Mouse (Mus musculus): ENCODE measurements around the gene B4galt5. TPM values are rescaled to one million over a fixed set of nuclear protein-coding genes. Genes with fewer than 3 reads are reported as not detected.

Gene B4galt5
- total and polyA plus RNA-seq, 3 experiments: 12.5 to 17.6 (median 13.5) TPM

DNA sequence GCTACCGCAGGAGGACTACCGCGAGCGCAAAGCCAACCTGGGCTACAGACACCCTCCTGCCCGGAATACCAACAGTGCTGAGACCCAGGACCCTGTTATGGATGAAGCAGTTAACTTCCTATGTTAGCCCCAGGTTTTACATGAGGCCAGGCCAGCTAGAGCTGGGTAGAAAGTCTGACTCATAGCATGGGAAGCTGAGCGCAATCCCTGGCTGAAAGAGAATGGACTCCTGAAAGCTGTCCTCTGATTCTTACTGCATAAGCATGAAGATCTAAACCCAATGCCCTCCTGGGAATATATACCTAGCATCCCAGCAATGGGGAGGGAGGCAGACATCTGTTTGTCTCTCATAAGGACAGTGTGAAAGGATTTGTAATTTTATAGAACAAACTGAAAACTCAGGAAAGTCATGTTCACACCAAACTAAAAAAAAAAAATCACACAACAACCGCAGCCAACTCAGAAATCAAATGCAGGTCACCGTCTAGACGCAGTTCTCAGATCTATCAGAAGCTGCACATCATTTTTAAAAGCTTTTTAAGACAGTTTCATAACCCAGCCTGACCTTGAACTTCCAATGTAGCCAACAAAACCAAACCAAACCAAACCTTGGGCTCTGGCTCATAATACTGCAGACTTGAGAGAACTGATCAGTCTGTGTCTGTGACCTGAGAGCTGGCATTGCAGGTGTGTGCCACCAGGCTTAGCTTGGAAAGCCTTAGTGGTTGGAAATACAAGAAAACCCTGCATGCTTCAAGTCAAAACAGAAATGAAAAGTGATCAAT lies 19.3 kb downstream of the B4galt5 start:
- Histone ChIP-seq H3K79me2 (replicated peaks; ENCODE audit: control insufficient read depth, extremely low read depth, insufficient read depth, poor library complexity, severe bottlenecking) (peaks cover 27% of the 10 kb centered on the region), H3K27ac (ENCODE audit: insufficient read depth, low read depth) (no peak overlapping the region), H3K27me3 (replicated peaks) (no peaks in the 10 kb centered on the region), H3K9me3 (replicated peaks; ENCODE audit: low read length) (no peaks in the 10 kb centered on the region), H3K36me3 (replicated peaks in 1 of 2; ENCODE audit: control insufficient read depth in 1 of 2, insufficient read depth in 1 of 2, low read length in 1 of 2) (peaks cover 0 to 69% of the 10 kb centered on the region in 2 experiments), H3K4me2 (ENCODE audit: insufficient read depth, low read depth, poor library complexity, severe bottlenecking) (no peak overlapping the region), H3K4me3 (replicated peaks in 1 of 3; ENCODE audit: low read depth in 2 of 3, low read length in 2 of 3, poor library complexity in 1 of 3) (no peak overlapping the region), H3K4me1 (ENCODE audit: control insufficient read depth in 1 of 2, insufficient read depth in 2 of 2) (peaks cover 5 to 81% of the 10 kb centered on the region in 2 experiments), H3K9ac (ENCODE audit: insufficient read depth, low read depth) (no peak overlapping the region)
- no peak for DNase-seq (ENCODE audit: extremely low read depth)
- in situ Hi-C loops (cut with MboI; ENCODE audit: low pct_ligation_motif_present, low pct_unique_long_range_greater_than_20kb, low sequenced_read_pairs) (no loop called here), dilution Hi-C loops (cut with MboI; ENCODE audit: extremely low pct_ligation_motif_present, extremely low pct_unique_long_range_greater_than_20kb, low sequenced_read_pairs) (no loop called here)
- TF ChIP-seq ETS1 (conservative IDR thresholded peaks at IDR 0.05; ENCODE audit: low read depth, low read length): no peak
- no peak for TF ChIP-seq JUN (IDR thresholded peaks at IDR 0.05; ENCODE audit: insufficient read depth, low read depth, low read length)

DNA sequence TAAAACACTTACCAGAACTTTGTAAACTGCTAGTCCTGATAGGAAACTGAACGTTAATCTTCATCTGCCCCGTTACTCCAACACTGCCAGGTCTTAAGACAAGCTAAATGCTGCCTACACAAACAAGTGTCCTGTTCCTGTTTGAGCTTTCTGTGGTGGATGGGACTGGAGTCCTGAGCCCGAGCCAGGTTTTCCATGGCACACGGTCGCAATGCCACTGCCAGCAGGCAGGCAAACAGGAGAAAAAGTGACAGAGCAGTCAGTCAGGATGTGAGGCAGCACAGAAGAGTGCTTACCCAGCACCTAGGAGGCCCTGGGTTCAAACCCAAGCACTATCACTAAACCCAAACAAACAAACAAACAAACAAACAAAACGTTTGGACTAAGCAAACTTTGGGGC lies 20.6 kb downstream of the B4galt5 start:
- H3K9ac ChIP-seq (ENCODE audit: insufficient read depth, low read depth): no peak overlapping the region
- H3K4me1 ChIP-seq (ENCODE audit: control insufficient read depth in 1 of 2, insufficient read depth in 2 of 2): peaks cover 5 to 71% of the 10 kb centered on the region in 2 experiments
- peaks cover 25% of the 10 kb centered on the region for H3K79me2 ChIP-seq (replicated peaks; ENCODE audit: control insufficient read depth, extremely low read depth, insufficient read depth, poor library complexity, severe bottlenecking)
- in situ Hi-C loops (cut with MboI; ENCODE audit: low pct_ligation_motif_present, low pct_unique_long_range_greater_than_20kb, low sequenced_read_pairs): no loop called here
- dilution Hi-C loops (cut with MboI; ENCODE audit: extremely low pct_ligation_motif_present, extremely low pct_unique_long_range_greater_than_20kb, low sequenced_read_pairs): no loop called here
- no peak for DNase-seq (ENCODE audit: extremely low read depth)
- TF ChIP-seq ETS1 (conservative IDR thresholded peaks at IDR 0.05; ENCODE audit: low read depth, low read length) (no peak), CTCF (conservative IDR thresholded peaks at IDR 0.05 in 1 of 2, IDR thresholded peaks at IDR 0.05 in 1 of 2; ENCODE audit: low read depth in 2 of 2, low read length in 2 of 2) (no peak), MAX (IDR thresholded peaks at IDR 0.05; ENCODE audit: low read length) (no peak), UBTF (IDR thresholded peaks at IDR 0.05; ENCODE audit: low read depth, low read length) (no peak), MAFK (IDR thresholded peaks at IDR 0.05; ENCODE audit: insufficient replicate concordance, low read length) (no peak), SMC3 (IDR thresholded peaks at IDR 0.05; ENCODE audit: low read depth, low read length) (no peak), ELF1 (IDR thresholded peaks at IDR 0.05; ENCODE audit: low read depth, low read length) (no peak)
- no peaks in the 10 kb centered on the region for H3K27me3 ChIP-seq (replicated peaks)
- H3K9me3 ChIP-seq (replicated peaks; ENCODE audit: low read length): no peaks in the 10 kb centered on the region
- no peak overlapping the region for H3K4me3 ChIP-seq (replicated peaks in 1 of 3; ENCODE audit: low read depth in 2 of 3, low read length in 2 of 3, poor library complexity in 1 of 3)
- H3K4me2 ChIP-seq (ENCODE audit: insufficient read depth, low read depth, poor library complexity, severe bottlenecking): no peak overlapping the region
- no peak overlapping the region for H3K27ac ChIP-seq (ENCODE audit: insufficient read depth, low read depth)
- H3K36me3 ChIP-seq (replicated peaks in 1 of 2; ENCODE audit: control insufficient read depth in 1 of 2, insufficient read depth in 1 of 2, low read length in 1 of 2): peaks cover 0 to 71% of the 10 kb centered on the region in 2 experiments

DNA sequence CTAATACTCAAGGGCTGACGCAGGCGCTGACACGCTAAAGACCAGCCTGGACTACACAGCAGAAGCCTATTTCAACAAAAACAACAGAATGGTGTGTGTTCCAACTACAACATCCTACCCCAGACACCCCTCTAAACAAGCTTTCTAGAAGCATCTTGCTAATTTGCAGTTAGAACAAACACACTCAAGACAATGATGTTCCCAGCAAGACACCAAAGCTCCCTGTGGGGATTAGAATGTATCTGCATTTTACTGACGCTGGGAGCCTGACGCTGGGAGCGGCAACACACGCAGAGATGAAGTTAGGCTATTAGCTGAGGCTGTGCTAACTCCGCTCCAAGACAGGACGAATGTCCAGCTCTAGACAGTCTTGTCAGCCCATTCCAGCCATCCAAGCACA lies 22.4 kb downstream of the B4galt5 start:
- dilution Hi-C loops (cut with MboI; ENCODE audit: extremely low pct_ligation_motif_present, extremely low pct_unique_long_range_greater_than_20kb, low sequenced_read_pairs): no loop called here
- TF ChIP-seq NRF1 (IDR thresholded peaks at IDR 0.05; ENCODE audit: low read depth, low read length): no peak
- TF ChIP-seq UBTF (IDR thresholded peaks at IDR 0.05; ENCODE audit: low read depth, low read length): no peak
- TF ChIP-seq MAZ (IDR thresholded peaks at IDR 0.05; ENCODE audit: low read depth, low read length): no peak
- TF ChIP-seq BHLHE40 (IDR thresholded peaks at IDR 0.05; ENCODE audit: low read depth, low read length): no peak
- TF ChIP-seq GABPA (IDR thresholded peaks at IDR 0.05; ENCODE audit: insufficient replicate concordance, low read depth, low read length): no peak
- no peak for TF ChIP-seq SIN3A (IDR thresholded peaks at IDR 0.05; ENCODE audit: low read length)
- TF ChIP-seq IRF4 (IDR thresholded peaks at IDR 0.05; ENCODE audit: low read depth, low read length): no peak
- no peak for TF ChIP-seq RAD21 (IDR thresholded peaks at IDR 0.05; ENCODE audit: low read depth, low read length)
- TF ChIP-seq EP300 (IDR thresholded peaks at IDR 0.05; ENCODE audit: low read length): no peak
- no peak for TF ChIP-seq MEF2A (IDR thresholded peaks at IDR 0.05; ENCODE audit: borderline replicate concordance, low read depth, low read length)
- TF ChIP-seq ZNF384 (IDR thresholded peaks at IDR 0.05; ENCODE audit: low read depth, low read length): no peak
- TF ChIP-seq MXI1 (IDR thresholded peaks at IDR 0.05; ENCODE audit: low read depth, low read length): no peak
- TF ChIP-seq ELF1 (IDR thresholded peaks at IDR 0.05; ENCODE audit: low read depth, low read length): no peak
- TF ChIP-seq JUN (IDR thresholded peaks at IDR 0.05; ENCODE audit: insufficient read depth, low read depth, low read length): no peak
- TF ChIP-seq MYC (IDR thresholded peaks at IDR 0.05; ENCODE audit: low read depth, low read length): no peak
- TF ChIP-seq ZKSCAN1 (IDR thresholded peaks at IDR 0.05; ENCODE audit: borderline replicate concordance, low read depth, low read length): no peak
- TF ChIP-seq POLR2A (IDR thresholded peaks at IDR 0.05; ENCODE audit: low read depth, low read length): no peak
- no peak for TF ChIP-seq E2F4 (IDR thresholded peaks at IDR 0.05; ENCODE audit: insufficient replicate concordance, low read depth, low read length)
- TF ChIP-seq ZC3H11A (IDR thresholded peaks at IDR 0.05; ENCODE audit: low read depth, low read length): no peak
- TF ChIP-seq ETS1 (conservative IDR thresholded peaks at IDR 0.05; ENCODE audit: low read depth, low read length): no peak
- Histone ChIP-seq H3K27me3 (replicated peaks) (no peaks in the 10 kb centered on the region), H3K36me3 (replicated peaks in 1 of 2; ENCODE audit: control insufficient read depth in 1 of 2, insufficient read depth in 1 of 2, low read length in 1 of 2) (peaks cover 0 to 69% of the 10 kb centered on the region in 2 experiments), H3K79me2 (replicated peaks; ENCODE audit: control insufficient read depth, extremely low read depth, insufficient read depth, poor library complexity, severe bottlenecking) (peaks cover 18% of the 10 kb centered on the region), H3K4me2 (ENCODE audit: insufficient read depth, low read depth, poor library complexity, severe bottlenecking) (no peak overlapping the region), H3K9me3 (replicated peaks; ENCODE audit: low read length) (no peaks in the 10 kb centered on the region), H3K9ac (ENCODE audit: insufficient read depth, low read depth) (no peak overlapping the region), H3K27ac (ENCODE audit: insufficient read depth, low read depth) (no peak overlapping the region), H3K4me1 (ENCODE audit: control insufficient read depth in 1 of 2, insufficient read depth in 2 of 2) (peaks cover 5 to 59% of the 10 kb centered on the region in 2 experiments), H3K4me3 (replicated peaks in 1 of 3; ENCODE audit: low read depth in 2 of 3, low read length in 2 of 3, poor library complexity in 1 of 3) (no peak overlapping the region)
- in situ Hi-C loops (cut with MboI; ENCODE audit: low pct_ligation_motif_present, low pct_unique_long_range_greater_than_20kb, low sequenced_read_pairs): no loop called here
- DNase-seq (ENCODE audit: extremely low read depth): no peak
